Mouse (Mus musculus): ENCODE data around the gene Bhlhb9. TPM values are rescaled to one million over a fixed set of nuclear protein-coding genes. Genes with fewer than 3 reads are reported as not detected.

Gene Bhlhb9
- 14.7 TPM for polyA plus RNA-seq (2014; fragmentation: Illumina TruSeq; extraction: RNeasy Lipid Tissue Mini Kit (QIAGEN cat#74804); ENCODE audit: low read depth, low replicate concordance)

GRCm38 (mm10) chrX:135797212-135797644, at the start of gene Bhlhb9:
TSS of gene Bhlhb9 (plus strand) at chrX:135797594.

DNA sequence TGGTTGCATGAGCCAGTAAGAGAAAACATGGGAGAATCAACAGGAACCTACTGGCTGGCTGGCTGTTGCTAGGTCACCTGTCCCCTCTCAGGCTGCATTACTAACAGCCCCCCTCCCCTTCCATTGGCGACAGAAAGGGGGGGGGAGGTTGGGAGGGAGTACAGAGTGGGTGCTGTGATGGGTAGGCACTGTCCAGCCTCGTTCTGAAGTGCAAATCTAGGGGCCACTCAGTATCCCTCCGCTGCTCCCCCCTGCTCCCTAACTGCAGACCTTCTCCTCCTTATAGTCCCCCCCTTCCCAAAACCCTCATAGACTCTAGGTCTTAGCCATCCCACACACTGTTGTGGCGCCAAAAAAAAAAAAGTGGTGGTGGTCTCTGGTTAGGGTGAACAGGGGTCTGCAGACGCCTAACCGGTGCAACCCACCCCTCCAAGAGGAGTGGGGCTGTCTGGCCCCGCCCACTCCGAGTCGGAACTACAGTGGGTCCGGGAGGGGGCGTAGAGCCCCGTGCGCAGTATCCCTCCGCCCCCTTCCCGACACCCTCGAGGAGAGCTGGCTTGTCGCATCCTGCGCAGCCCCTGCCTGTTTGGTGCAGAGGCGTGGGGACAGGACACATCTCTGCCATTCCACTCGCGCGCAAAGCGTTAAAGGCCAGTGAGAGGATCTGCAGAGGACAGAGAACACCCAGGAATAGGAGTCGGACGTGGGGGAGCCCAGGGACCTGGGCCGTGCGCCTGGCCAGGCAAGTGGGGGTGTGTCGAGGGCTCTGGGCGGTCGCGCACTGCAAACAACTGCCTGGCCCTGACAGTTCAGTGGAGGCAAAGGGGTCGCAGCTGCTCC, 41.3 kb downstream of the Bhlhb9 start, which contains the start of gene Gprasp2:
Gene Gprasp2, plus strand, starts transcription at position 514 of the 840 bp plus-strand sequence.

Other genes with a start within 250 kb of the Bhlhb9 start
- gene Nxf7, start 198.8 kb upstream of the Bhlhb9 start, polyA plus RNA-seq (2014; fragmentation: Illumina TruSeq; extraction: RNeasy Lipid Tissue Mini Kit (QIAGEN cat#74804); ENCODE audit: low read depth, low replicate concordance) = 5.2 TPM
- gene Prame, start 169.9 kb upstream of the Bhlhb9 start, polyA plus RNA-seq (2014; fragmentation: Illumina TruSeq; extraction: RNeasy Lipid Tissue Mini Kit (QIAGEN cat#74804); ENCODE audit: low read depth, low replicate concordance) = not detected
- 0.25 TPM for gene Tcp11x2, start 103.8 kb upstream of the Bhlhb9 start, polyA plus RNA-seq (2014; fragmentation: Illumina TruSeq; extraction: RNeasy Lipid Tissue Mini Kit (QIAGEN cat#74804); ENCODE audit: low read depth, low replicate concordance)
- gene Tmsb15a, start 72.3 kb upstream of the Bhlhb9 start, polyA plus RNA-seq (2014; fragmentation: Illumina TruSeq; extraction: RNeasy Lipid Tissue Mini Kit (QIAGEN cat#74804); ENCODE audit: low read depth, low replicate concordance) = not detected
- gene Armcx5, start 54.9 kb upstream of the Bhlhb9 start, polyA plus RNA-seq (2014; fragmentation: Illumina TruSeq; extraction: RNeasy Lipid Tissue Mini Kit (QIAGEN cat#74804); ENCODE audit: low read depth, low replicate concordance) = 15.4 TPM
- gene Gprasp1, start 54.9 kb upstream of the Bhlhb9 start, polyA plus RNA-seq (2014; fragmentation: Illumina TruSeq; extraction: RNeasy Lipid Tissue Mini Kit (QIAGEN cat#74804); ENCODE audit: low read depth, low replicate concordance) = 40.2 TPM
- 9.1 TPM for gene Gprasp2, start 41.4 kb downstream of the Bhlhb9 start, polyA plus RNA-seq (2014; fragmentation: Illumina TruSeq; extraction: RNeasy Lipid Tissue Mini Kit (QIAGEN cat#74804); ENCODE audit: low read depth, low replicate concordance)
- gene Arxes2, start 196.2 kb downstream of the Bhlhb9 start, polyA plus RNA-seq (2014; fragmentation: Illumina TruSeq; extraction: RNeasy Lipid Tissue Mini Kit (QIAGEN cat#74804); ENCODE audit: low read depth, low replicate concordance) = 8.3 TPM
- 2.0 TPM for gene Arxes1, start 235.8 kb downstream of the Bhlhb9 start, polyA plus RNA-seq (2014; fragmentation: Illumina TruSeq; extraction: RNeasy Lipid Tissue Mini Kit (QIAGEN cat#74804); ENCODE audit: low read depth, low replicate concordance)

Data from sigmoid colon, adult 10 weeks (tissue).